Mouse (Mus musculus) small intestine, adult 2 months (tissue): ENCODE measurements around the gene Zbp1.

Experiments used
- CTCF ChIP-seq: fragments of 200-500 bp; IDR thresholded peaks from 2 replicates; pipeline ENCODE4 v1.5.1; 2012; ENCODE audit warnings: low read depth, mild to moderate bottlenecking, control low read depth, inconsistent platforms, low read length, moderate library complexity, mixed read lengths; ENCODE audit not compliant: insufficient replicate concordance, insufficient read length; ENCODE audit errors: extremely low read depth
- POLR2A ChIP-seq: fragments of 200-500 bp; IDR thresholded peaks from 2 replicates; pipeline ENCODE4 v1.6.1; 2012; ENCODE audit warnings: low read depth, mild to moderate bottlenecking, control low read depth, inconsistent platforms, low read length, moderate library complexity

DNA sequence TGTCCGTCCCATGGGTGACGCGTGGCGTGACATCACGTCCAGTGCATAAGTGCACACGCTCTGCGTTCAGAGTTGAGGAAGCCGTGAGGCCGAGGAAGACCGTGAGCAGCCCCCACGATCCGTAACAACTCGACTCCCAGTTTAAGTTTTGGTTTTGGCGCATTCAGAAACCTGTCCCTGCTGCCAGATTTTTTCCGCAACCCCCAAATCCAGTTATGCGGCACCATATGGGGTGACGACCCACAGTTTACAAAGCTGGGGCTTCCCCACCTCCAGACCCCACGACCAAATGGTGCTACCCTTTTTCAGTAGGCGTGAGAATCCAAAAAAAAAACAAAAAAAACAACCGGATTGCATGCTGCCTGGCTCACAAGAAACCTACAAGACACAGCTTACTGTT, 26.5 kb upstream of the Zbp1 start:
- TF ChIP-seq POLR2A (no peak), CTCF (no peak)
